9 mouse cellular contexts compared by ENCODE assay signal in genomic region chr15:85221115-85221854, GRCm38 (mm10). TPM values are rescaled to one million over a fixed set of nuclear protein-coding genes. Genes with fewer than 3 reads are reported as not detected.
A peak's percentile ranks its signal among the peaks of the same experiment; 100 is the strongest.
DNase-seq lines count a peak whose midpoint lies in the region; ATAC-seq lines count a peak whose summit lies in the region.
"Had no signal": no experiment of that assay in that cellular context is flagged by ENCODE, and none has a peak within 500 bp of the region (broad histone marks: within the 10 kb centered on the region; RNA-seq: fewer than 3 reads in every experiment).

No protein-coding gene starts in this region.

- peak overlapping the region; percentile 56; the same call in 1 of the 2 replicates for H3K27ac ChIP-seq in lung, embryonic 15.5 days
- H3K27ac ChIP-seq in intestine, embryonic 15.5 days = 0 out of 2 replicates have a peak overlapping the region, but pooled peaks have one; percentile 17
- no peak overlapping the region; the same call in 1 of the 2 replicates for H3K27ac ChIP-seq in stomach, embryonic 14.5 days (ENCODE audit: low read length)

- H3K4me3 ChIP-seq in lung, embryonic 15.5 days = no peak overlapping the region
- H3K4me3 ChIP-seq in intestine, embryonic 15.5 days (replicated peaks) = no peak overlapping the region
- H3K4me3 ChIP-seq in stomach, embryonic 14.5 days (ENCODE audit: low read depth, low read length) = no peak overlapping the region

- peak; percentile 47 for ATAC-seq in lung, embryonic 15.5 days (ENCODE audit: borderline replicate concordance, extremely low read depth, low FRiP score, low TSS enrichment)
- ATAC-seq in intestine, embryonic 15.5 days = peak; percentile 44
- ATAC-seq in stomach, embryonic 14.5 days (ENCODE audit: insufficient number of reproducible peaks, insufficient read depth, low FRiP score, low read depth) = peak; percentile 53; the same call in 1 of the 2 replicates

- H3K9ac ChIP-seq in lung, embryonic 15.5 days = 0 out of 2 replicates have a peak overlapping the region, but pooled peaks have one; percentile 16
- H3K9ac ChIP-seq in intestine, embryonic 15.5 days = no peak overlapping the region
- H3K9ac ChIP-seq in stomach, embryonic 14.5 days (replicated peaks; ENCODE audit: low read depth, low read length) = no peak overlapping the region

- peak overlapping the region; percentile 3; the same call in 1 of the 2 replicates for H3K4me2 ChIP-seq in lung, embryonic 15.5 days
- H3K4me2 ChIP-seq in intestine, embryonic 15.5 days (replicated peaks) = no peak overlapping the region
- H3K4me2 ChIP-seq in stomach, embryonic 14.5 days (replicated peaks; ENCODE audit: low read depth, low read length) = no peak overlapping the region

- H3K27me3 ChIP-seq in lung, embryonic 15.5 days = no peaks in the 10 kb centered on the region
- no peaks in the 10 kb centered on the region for H3K27me3 ChIP-seq in intestine, embryonic 15.5 days (replicated peaks)
- H3K27me3 ChIP-seq in stomach, embryonic 14.5 days (ENCODE audit: control insufficient read depth, insufficient read depth, low read length) = no peaks in the 10 kb centered on the region

- H3K4me1 ChIP-seq in lung, embryonic 15.5 days = peaks cover 23% of the 10 kb centered on the region
- H3K4me1 ChIP-seq in intestine, embryonic 15.5 days (replicated peaks) = peaks cover 12% of the 10 kb centered on the region
- H3K4me1 ChIP-seq in stomach, embryonic 14.5 days (ENCODE audit: control insufficient read depth, insufficient read depth, low read length) = peaks cover 4% of the 10 kb centered on the region; the same call in 1 of the 2 replicates

- peak; percentile 30 for DNase-seq in gastrocnemius, adult 18-20 months (ENCODE audit: low spot score)
- no peak for DNase-seq in gastrocnemius, postnatal 25 days
- DNase-seq in lung, postnatal 25 days (ENCODE audit: low spot score) = no peak
- no peak for DNase-seq in cerebellum, postnatal 4 days (ENCODE audit: low spot score in 2 of 2)
- DNase-seq in ovary, adult 18-20 months (ENCODE audit: low spot score) = no peak
- DNase-seq: thymus, adult 2 months had no signal

- 48% methylated on average over 12 of the region's 12 CpGs for WGBS in lung, embryonic 15.5 days
- WGBS in intestine, embryonic 15.5 days = 51% methylated on average over 12 of the region's 12 CpGs
- 56% methylated on average over 12 of the region's 12 CpGs for WGBS in stomach, embryonic 14.5 days

- peaks cover 49% of the 10 kb centered on the region for H3K36me3 ChIP-seq in lung, embryonic 15.5 days
- H3K36me3 ChIP-seq in intestine, embryonic 15.5 days = peaks cover 24% of the 10 kb centered on the region
- peaks cover 31% of the 10 kb centered on the region for H3K36me3 ChIP-seq in stomach, embryonic 14.5 days (ENCODE audit: control insufficient read depth, insufficient read depth, low read length)

- no peaks in the 10 kb centered on the region for H3K9me3 ChIP-seq in lung, embryonic 15.5 days
- no peaks in the 10 kb centered on the region for H3K9me3 ChIP-seq in intestine, embryonic 15.5 days
- H3K9me3 ChIP-seq in stomach, embryonic 14.5 days (ENCODE audit: control insufficient read depth, low read depth, low read length) = no peaks in the 10 kb centered on the region

RNA-seq across cellular contexts. Expression of gene Fbln1, which starts 15.5 kb away (rescaled TPM):
- 10 to 100 TPM in 1 of 2 experiments, 1 to 10 TPM in 1; 8.5 to 11.1 TPM for total RNA-seq in gastrocnemius, adult 18-20 months (2021)
- total RNA-seq in gastrocnemius, postnatal 25 days (2021) = 1 to 10 TPM; 8.5 to 9.0 TPM
- polyA plus RNA-seq in lung, embryonic 15.5 days (2015; fragmentation: Nextera tagmentation; extraction: Ambion mirVana) = 248 and 250 TPM in 2 replicates
- polyA plus RNA-seq in intestine, embryonic 15.5 days (2015; fragmentation: Nextera tagmentation; extraction: Ambion mirVana) = 184 and 194 TPM in 2 replicates
- polyA plus RNA-seq in stomach, embryonic 14.5 days (2014; fragmentation: Nextera tagmentation; extraction: Ambion mirVana) = 286 and 310 TPM in 2 replicates
